Mouse (Mus musculus) embryonic facial prominence, embryonic 13.5 days (tissue): ENCODE data around the gene Igfn1. TPM values are rescaled to one million over a fixed set of nuclear protein-coding genes. Genes with fewer than 3 reads are reported as not detected.

ENCODE experiments used
- ATAC-seq: fragments of 200-750 bp; cut with Nextera tagmentation; 2 replicates; pipeline ENCODE4 v1.8.0; 2017; ENCODE audit warnings: low read depth; ENCODE audit not compliant: insufficient number of reproducible peaks, insufficient read depth, low FRiP score, low TSS enrichment
- H3K27ac ChIP-seq: fragments of 300-500 bp; sonication (generic); 2 replicates; pipeline ENCODE4 v1.5.1; 2015; ENCODE audit warnings: moderate library complexity, mild to moderate bottlenecking, inconsistent platforms
- H3K27me3 ChIP-seq: fragments of 300-500 bp; sonication (generic); 2 replicates; pipeline ENCODE4 v1.6.1; 2015; ENCODE audit warnings: mild to moderate bottlenecking, inconsistent platforms
- H3K36me3 ChIP-seq: fragments of 300-500 bp; sonication (generic); 2 replicates; pipeline ENCODE4 v1.6.1; 2015; ENCODE audit warnings: mild to moderate bottlenecking, inconsistent platforms
- H3K4me1 ChIP-seq: fragments of 300-500 bp; sonication (generic); 2 replicates; pipeline ENCODE4 v1.6.1; 2015; ENCODE audit warnings: inconsistent platforms
- H3K4me2 ChIP-seq: fragments of 300-500 bp; sonication (generic); 2 replicates; pipeline ENCODE4 v1.6.1; 2015; ENCODE audit warnings: moderate library complexity, mild to moderate bottlenecking, inconsistent platforms
- H3K4me3 ChIP-seq: fragments of 300-500 bp; sonication (generic); 2 replicates; pipeline ENCODE4 v1.5.1; 2015; ENCODE audit warnings: mild to moderate bottlenecking, inconsistent platforms
- H3K9ac ChIP-seq: fragments of 300-500 bp; sonication (generic); 2 replicates; pipeline ENCODE4 v1.6.1; 2015; ENCODE audit warnings: mild to moderate bottlenecking, inconsistent platforms
- H3K9me3 ChIP-seq: fragments of 300-500 bp; sonication (generic); 2 replicates; pipeline ENCODE4 v1.6.1; 2016; ENCODE audit warnings: inconsistent platforms
- WGBS: fragments of 180-500 bp; shearing (Covaris S2); methylation state at CpG from one replicate; pipeline ENCODE4 v1.1.7; 2015; ENCODE audit warnings: mixed read lengths; 5-methylcytosine and 5-hydroxymethylcytosine counted together
- polyA plus RNA-seq: library from polyadenylated mRNA; unstranded; fragments of >200 nt; fragmentation: Nextera tagmentation; extraction: Ambion mirVana; gene quantifications from 2 replicates; pipeline ENCODE4 v1.2.1, GENCODE M21; 2015

The Igfn1 gene
- polyA plus RNA-seq, 1 experiment from 2014 or later: 0.06 TPM

DNA sequence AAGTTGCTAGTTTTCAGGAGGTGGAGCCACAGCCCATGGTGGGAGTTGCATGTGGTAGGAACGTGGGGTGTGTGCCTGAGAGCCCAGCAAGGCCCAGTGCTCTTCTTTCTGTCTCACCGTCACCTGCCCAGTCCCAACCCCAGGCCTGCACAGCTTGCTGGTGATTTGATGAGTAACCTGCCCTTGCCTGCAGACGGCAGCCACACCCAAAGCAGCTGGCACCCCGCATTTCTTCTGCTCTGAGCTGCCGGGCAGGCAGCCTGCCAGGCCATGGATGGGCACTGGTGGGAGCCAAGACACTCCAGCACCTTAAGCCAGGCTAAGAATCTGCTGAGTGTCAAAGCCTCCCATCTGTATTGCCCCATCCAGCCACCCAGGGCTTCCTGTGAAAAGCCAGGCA lies 80.3 kb downstream of the Igfn1 start:
- Histone ChIP-seq H3K4me1 (0 out of 2 replicates have a peak, but pooled peaks cover 5% of the 10 kb centered on the region), H3K27ac (no peak overlapping the region), H3K27me3 (peaks cover 36% of the 10 kb centered on the region), H3K36me3 (no peaks in the 10 kb centered on the region), H3K9ac (no peak overlapping the region), H3K4me3 (no peak overlapping the region), H3K9me3 (no peaks in the 10 kb centered on the region), H3K4me2 (no peak overlapping the region)
- no peak for ATAC-seq
- WGBS: 65% methylated on average over 5 of the region's 5 CpGs

- Histone ChIP-seq H3K4me3 (no peak overlapping the region), H3K27ac (no peak overlapping the region), H3K9me3 (no peaks in the 10 kb centered on the region), H3K9ac (no peak overlapping the region), H3K36me3 (no peaks in the 10 kb centered on the region), H3K27me3 (peaks cover 50% of the 10 kb centered on the region), H3K4me2 (no peak overlapping the region), H3K4me1 (0 out of 2 replicates have a peak, but pooled peaks cover 5% of the 10 kb centered on the region)
- ATAC-seq: 0 out of 2 replicates have a peak, but pooled peaks have one; percentile 38
- 69% methylated on average over 5 of the region's 5 CpGs for WGBS
Measured at GRCm38 (mm10) chr1:135924377-135924994, 81.7 kb downstream of the Igfn1 start.

GRCm38 (mm10) chr1:135923229-135923628 lies 82.9 kb downstream of the Igfn1 start:
- ATAC-seq: no peak
- 59% methylated on average over 7 of the region's 7 CpGs for WGBS
- no peak overlapping the region for H3K9ac ChIP-seq

GRCm38 (mm10) chr1:135918644-135919407 lies 87.3 kb downstream of the Igfn1 start, which contains the start of gene Pkp1:
Gene Pkp1, minus strand, starts transcription at chr1:135919207.
- Histone ChIP-seq H3K4me3 (peak within 1 kb of the TSS; percentile 45), H3K27me3 (peaks cover 92% of the 10 kb centered on the region), H3K27ac (no peak within 1 kb of the TSS), H3K4me1 (peaks cover 11% of the 10 kb centered on the region; the same call in 1 of the 2 replicates), H3K4me2 (peak within 1 kb of the TSS; percentile 71), H3K9me3 (no peaks in the 10 kb centered on the region), H3K9ac (peak within 1 kb of the TSS; percentile 60), H3K36me3 (no peaks in the 10 kb centered on the region)
- under 1% methylated on average over 67 of the region's 67 CpGs for WGBS
- peak; percentile 62; the same call in 1 of the 2 replicates for ATAC-seq

More at GRCm38 (mm10) chr1:135923229-135923628, 82.9 kb downstream of the Igfn1 start:
- Histone ChIP-seq H3K27ac (no peak overlapping the region), H3K4me3 (no peak overlapping the region), H3K4me1 (peaks cover 11% of the 10 kb centered on the region; the same call in 1 of the 2 replicates), H3K9me3 (no peaks in the 10 kb centered on the region), H3K27me3 (peaks cover 63% of the 10 kb centered on the region), H3K4me2 (no peak overlapping the region), H3K36me3 (no peaks in the 10 kb centered on the region)

GRCm38 (mm10) chr1:135917206-135917605 lies 88.9 kb downstream of the Igfn1 start:
- Histone ChIP-seq H3K4me2 (peak overlapping the region; percentile 71), H3K9me3 (no peaks in the 10 kb centered on the region), H3K36me3 (no peaks in the 10 kb centered on the region), H3K27me3 (peaks cover 80% of the 10 kb centered on the region), H3K4me3 (0 out of 2 replicates have a peak overlapping the region, but pooled peaks have one; percentile 10), H3K4me1 (peaks cover 11% of the 10 kb centered on the region; the same call in 1 of the 2 replicates), H3K9ac (no peak overlapping the region), H3K27ac (no peak overlapping the region)
- no peak for ATAC-seq
- 8% methylated on average over 5 of the region's 5 CpGs for WGBS

- Histone ChIP-seq H3K27me3 (peaks cover 75% of the 10 kb centered on the region), H3K9me3 (no peaks in the 10 kb centered on the region), H3K4me1 (peaks cover 11% of the 10 kb centered on the region; the same call in 1 of the 2 replicates), H3K36me3 (no peaks in the 10 kb centered on the region), H3K27ac (no peak overlapping the region), H3K9ac (no peak overlapping the region), H3K4me2 (peak overlapping the region; percentile 24), H3K4me3 (no peak overlapping the region)
- ATAC-seq: no peak
- 24% methylated on average over 5 of the region's 5 CpGs for WGBS
Measured at GRCm38 (mm10) chr1:135916486-135917058, 89.6 kb downstream of the Igfn1 start.

DNA sequence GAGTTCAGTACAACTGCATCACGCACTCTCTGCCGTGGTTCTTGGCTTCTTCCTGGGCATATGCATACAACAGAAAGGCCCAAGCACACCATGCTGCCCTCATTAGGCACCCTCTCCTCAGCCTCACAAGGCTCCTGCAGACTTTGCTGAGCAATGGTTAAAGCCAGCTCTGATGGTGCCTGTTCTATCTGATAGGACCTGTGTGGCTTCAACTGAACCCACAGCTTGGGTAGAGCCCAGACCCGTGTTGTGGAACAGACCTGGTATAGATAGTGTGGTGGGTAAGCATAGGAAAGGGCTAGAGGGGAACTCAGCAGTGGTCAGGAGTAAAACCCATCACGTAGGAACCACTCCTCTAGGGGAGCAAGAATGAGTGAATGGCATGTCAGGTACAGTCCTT lies 92.5 kb downstream of the Igfn1 start:
- H3K4me2 ChIP-seq: no peak overlapping the region
- no peak overlapping the region for H3K9ac ChIP-seq
- 73% methylated on average over 4 of the region's 4 CpGs for WGBS
- H3K4me3 ChIP-seq: no peak overlapping the region
- no peaks in the 10 kb centered on the region for H3K9me3 ChIP-seq
- peaks cover 4% of the 10 kb centered on the region; the same call in 1 of the 2 replicates for H3K4me1 ChIP-seq
- no peak for ATAC-seq
- H3K27me3 ChIP-seq: peaks cover 68% of the 10 kb centered on the region
- no peak overlapping the region for H3K27ac ChIP-seq
- no peaks in the 10 kb centered on the region for H3K36me3 ChIP-seq

- H3K9ac ChIP-seq: no peak overlapping the region
- no peaks in the 10 kb centered on the region for H3K9me3 ChIP-seq
- no peak overlapping the region for H3K4me3 ChIP-seq
- H3K36me3 ChIP-seq: no peaks in the 10 kb centered on the region
- H3K27me3 ChIP-seq: peaks cover 29% of the 10 kb centered on the region
- H3K4me1 ChIP-seq: peaks cover 15% of the 10 kb centered on the region
- no peak overlapping the region for H3K4me2 ChIP-seq
- ATAC-seq: no peak
- WGBS: 23% methylated on average over 6 of the region's 6 CpGs
- no peak overlapping the region for H3K27ac ChIP-seq
Measured at GRCm38 (mm10) chr1:135909381-135909780, 96.8 kb downstream of the Igfn1 start.

- Histone ChIP-seq H3K4me2 (peak overlapping the region; percentile 26), H3K9me3 (no peaks in the 10 kb centered on the region), H3K4me3 (no peak overlapping the region), H3K27ac (peak overlapping the region; percentile 22), H3K27me3 (peaks cover 25% of the 10 kb centered on the region; the same call in 1 of the 2 replicates), H3K4me1 (peaks cover 17% of the 10 kb centered on the region), H3K9ac (no peak overlapping the region), H3K36me3 (no peaks in the 10 kb centered on the region)
- ATAC-seq: peak; percentile 75
- WGBS: 12% methylated on average over 11 of the region's 11 CpGs
Measured at GRCm38 (mm10) chr1:135906736-135907135, 99.4 kb downstream of the Igfn1 start.
